Mouse (Mus musculus) left cerebral cortex, postnatal 4 days (tissue): ENCODE data around the gene Kif26a. TPM values are rescaled to one million over a fixed set of nuclear protein-coding genes. Genes with fewer than 3 reads are reported as not detected.

Experiments used
- DNase-seq: peaks from one replicate; pipeline ENCODE4 v3.0.0-alpha.2; 2022
- intact Hi-C: fragments of 180-260 bp; cut with DNase I; formaldehyde crosslinking; loops from one replicate; pipeline ENCODE4 v1.15.1; 2025
- microRNA-seq: library from miRNA; unstranded; fragments of <30 nt; microRNA quantifications from one replicate; pipeline ENCODE4 v1.2.0, GENCODE M21; 2022
- total RNA-seq, 2 experiments: library from RNA; stranded (reverse); gene quantifications; 2 replicates each; pipeline ENCODE4 v1.2.3; 2021

Gene Kif26a
- total RNA-seq, 2 experiments from 2014 or later = 23.0 to 24.6 TPM

DNA sequence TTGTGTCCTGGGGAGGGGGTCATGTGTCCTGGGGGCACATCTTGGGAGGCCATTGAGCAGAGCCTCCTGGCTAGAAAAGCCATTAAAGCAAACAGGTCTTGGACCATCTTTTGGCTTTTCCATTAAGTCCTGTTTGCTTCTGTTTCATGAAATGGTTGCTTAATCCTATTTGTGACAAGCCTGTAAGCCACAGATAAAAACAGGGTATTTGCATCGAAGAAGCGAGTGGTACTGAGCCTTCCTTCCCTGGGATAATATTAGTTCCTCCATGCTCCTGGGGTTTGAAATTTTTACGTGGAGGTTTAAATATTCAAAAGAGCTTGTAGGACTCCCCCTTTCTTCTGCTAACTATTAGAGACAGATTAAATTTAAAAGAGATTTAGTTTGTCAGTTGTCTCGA is 61.7 kb downstream of the Kif26a start:
- intact Hi-C loops = no loop called here

DNA sequence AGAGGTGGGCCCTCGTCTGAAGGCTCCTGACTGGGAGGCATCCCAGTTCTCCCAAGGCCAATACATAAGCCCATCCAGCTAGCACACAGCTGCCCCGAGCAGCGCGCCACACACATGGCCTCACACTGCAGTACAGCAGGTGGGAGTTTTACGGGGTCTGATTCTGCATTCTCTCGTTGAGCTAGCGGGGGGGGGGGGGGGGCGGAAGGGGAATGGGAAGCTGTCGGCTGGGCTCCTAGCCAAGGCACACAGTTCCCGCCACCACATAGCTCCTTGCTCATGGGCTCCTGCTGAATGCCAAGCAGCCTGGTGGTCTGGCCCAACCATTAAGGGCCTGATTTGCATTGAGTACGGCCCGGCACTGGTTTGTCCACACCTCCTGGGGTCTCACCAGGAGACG is 64.6 kb downstream of the Kif26a start:
- intact Hi-C loops = no loop called here
- DNase-seq = peak; percentile 75

More for the DNA sequence above, 61.7 kb downstream of the Kif26a start:
- no peak for DNase-seq

- intact Hi-C loops = no loop called here
- DNase-seq = peak; percentile 22
These were observed 68.4 kb downstream of the Kif26a start for GRCm38 (mm10) chr12:112214441-112214857.

- no peak for DNase-seq
- intact Hi-C loops = no loop called here
These were observed 69.5 kb downstream of the Kif26a start for GRCm38 (mm10) chr12:112215545-112215944.

DNA sequence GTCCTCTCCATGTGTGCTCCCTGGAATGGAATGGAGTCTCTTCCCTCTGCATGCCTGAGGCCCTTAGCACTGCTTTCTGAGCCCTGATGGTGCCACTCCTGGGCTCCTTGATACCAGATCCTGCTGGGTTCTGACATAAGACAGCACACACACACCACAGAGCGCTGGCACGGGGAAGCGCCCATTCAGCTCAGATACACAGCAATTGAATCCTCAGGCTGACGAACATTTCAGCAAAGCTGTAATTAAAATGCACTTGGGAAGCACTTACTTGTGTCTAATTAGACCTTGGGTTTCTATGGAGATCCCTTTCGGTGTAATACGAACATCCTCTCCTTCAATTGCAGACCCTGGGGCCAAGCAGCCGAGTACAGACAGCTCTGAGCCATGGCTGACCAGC is 71.0 kb downstream of the Kif26a start:
- no peak for DNase-seq
- intact Hi-C loops = no loop called here

GRCm38 (mm10) chr12:112217681-112218080 is 71.7 kb downstream of the Kif26a start:
- no peak for DNase-seq
- intact Hi-C loops = no loop called here

DNA sequence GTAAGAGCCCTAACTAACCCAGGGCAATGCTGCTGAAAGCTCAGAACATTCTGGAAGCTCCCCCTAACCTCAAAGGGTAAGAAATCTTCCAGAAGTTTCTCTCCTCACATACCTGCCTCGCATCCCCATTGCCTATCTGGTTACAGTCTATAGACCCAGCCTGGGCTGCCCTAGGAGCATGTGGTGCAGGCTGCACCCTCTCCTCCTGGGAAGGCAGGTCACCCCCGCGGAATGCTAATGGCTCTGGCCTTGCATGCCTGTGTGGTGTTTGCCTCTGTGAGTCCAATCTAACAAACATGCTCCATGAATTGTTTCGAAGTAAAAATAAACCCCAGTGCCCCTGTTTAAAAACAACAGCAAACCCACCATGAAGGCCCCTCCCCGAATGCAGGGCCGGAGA is 75.3 kb downstream of the Kif26a start:
- intact Hi-C loops = no loop called here
- no peak for DNase-seq

GRCm38 (mm10) chr12:112221754-112222439 is 75.9 kb downstream of the Kif26a start:
- intact Hi-C loops = no loop called here
- DNase-seq = peak; percentile 83

DNA sequence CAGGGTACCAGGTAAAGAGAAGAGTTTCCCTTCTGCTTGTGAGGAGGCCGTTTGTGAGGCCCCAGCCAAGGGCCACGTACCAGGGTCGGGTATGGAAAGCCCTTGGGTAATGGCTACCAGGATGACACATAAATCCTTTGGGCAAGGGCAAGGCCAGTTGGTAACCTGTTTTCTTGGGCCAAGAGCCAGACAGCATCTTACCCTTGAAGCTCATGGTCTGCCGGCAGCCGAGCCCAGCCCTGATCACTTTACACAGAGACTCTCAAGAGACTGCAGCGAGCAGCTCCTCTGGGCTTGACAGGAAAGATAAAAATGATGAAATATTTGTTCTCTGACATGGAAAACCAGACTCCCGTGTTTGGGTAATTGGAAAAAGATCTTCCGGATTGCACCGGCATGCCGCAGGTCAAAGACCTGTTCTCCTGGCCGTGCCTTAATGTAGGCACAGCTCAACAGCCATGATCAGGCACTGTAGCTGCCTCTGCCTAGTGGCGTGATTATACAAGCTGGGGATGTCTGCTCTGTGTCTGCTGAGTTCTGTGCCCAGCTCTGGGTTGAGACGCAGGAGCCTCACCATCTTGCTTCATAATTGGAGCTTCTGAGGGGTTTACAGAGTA is 77.8 kb downstream of the Kif26a start:
- intact Hi-C loops = no loop called here
- DNase-seq = no peak

- intact Hi-C loops = no loop called here
- no peak for DNase-seq
These were observed 80.2 kb downstream of the Kif26a start for GRCm38 (mm10) chr12:112226238-112226637.

DNA sequence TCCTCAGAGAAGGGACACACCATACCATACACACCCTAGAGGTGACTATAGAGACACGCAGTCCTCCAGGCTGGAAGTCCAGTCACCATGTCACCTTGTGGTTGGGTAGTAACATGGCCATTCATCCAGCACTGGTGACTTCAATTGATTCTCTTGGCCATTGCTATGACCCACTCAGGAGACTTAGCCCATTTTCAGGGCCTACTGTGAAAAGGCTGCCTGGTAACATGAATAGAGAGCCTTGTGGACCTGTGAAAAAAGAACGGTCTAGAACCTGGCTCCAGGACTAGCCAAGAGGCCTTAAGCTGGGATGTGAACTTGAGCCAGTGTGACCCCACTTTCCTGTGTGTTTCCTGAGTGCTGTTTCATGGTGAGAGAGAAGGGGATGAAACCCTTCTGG is 80.6 kb downstream of the Kif26a start:
- no peak for DNase-seq
- intact Hi-C loops = no loop called here

DNA sequence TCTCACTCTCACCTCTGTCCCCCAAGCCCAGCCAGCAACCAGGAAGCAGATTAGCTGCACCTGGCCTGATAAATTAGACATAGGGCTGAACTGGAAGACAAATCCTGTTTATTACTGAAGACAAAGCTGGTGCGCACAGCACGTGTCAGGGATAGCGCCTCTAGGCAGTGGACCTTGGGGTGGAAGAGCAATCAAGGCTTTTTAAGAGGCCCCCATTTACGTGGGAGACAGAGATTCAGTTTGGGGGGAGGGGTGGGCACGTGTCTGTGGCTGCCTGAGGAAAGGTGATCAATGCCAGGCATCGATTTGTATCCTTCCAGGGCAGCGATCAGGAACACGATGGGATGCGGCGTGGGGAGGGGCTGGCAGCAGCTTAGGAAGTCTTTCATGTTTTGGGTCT is 83.1 kb downstream of the Kif26a start:
- no peak for DNase-seq
- intact Hi-C loops = no loop called here

- no peak for DNase-seq
- intact Hi-C loops = no loop called here
These were observed 84.2 kb downstream of the Kif26a start for GRCm38 (mm10) chr12:112230196-112230595.

Small RNAs within 50 kb of the gene (microRNA-seq; reads per million reads assigned to microRNA genes)
- gene Mir203 (580 reads per million, percentile 70 among the genes with 10 or more reads in this experiment), gene Mir3073a (not detected), gene Mir3073b (not detected)

Other genes with a start within 250 kb of the Kif26a start
- gene Ppp1r13b, start 238.1 kb upstream of the Kif26a start, total RNA-seq = 10 to 100 TPM; 58.1 to 60.3 TPM
- gene Atp5mpl, start 179.2 kb upstream of the Kif26a start, total RNA-seq = 100 to 1,000 TPM; 363 to 384 TPM
- under 1 TPM; 0.34 to 0.56 TPM for gene Tdrd9, start 174.6 kb upstream of the Kif26a start, total RNA-seq
- gene Rd3l, start 164.9 kb upstream of the Kif26a start, total RNA-seq = not detected
- gene Aspg, start 39.5 kb upstream of the Kif26a start, total RNA-seq = 1 to 10 TPM; 1.2 to 1.4 TPM